Mouse (Mus musculus): ENCODE measurements around the gene Slc40a1. TPM values are rescaled to one million over a fixed set of nuclear protein-coding genes. Genes with fewer than 3 reads are reported as not detected.

Slc40a1 gene
- total RNA-seq, 1 experiment = 3.1 TPM

GRCm38 (mm10) chr1:45898044-45898443, 28.3 kb downstream of the Slc40a1 start:
- no peak overlapping the region for H3K9ac ChIP-seq (ENCODE audit: insufficient read depth, low read depth, low read length, poor library complexity, severe bottlenecking)
- no peak overlapping the region for H3K4me3 ChIP-seq (ENCODE audit: insufficient read depth in 1 of 2, low read depth in 1 of 2, low read length in 2 of 2, poor library complexity in 1 of 2, severe bottlenecking in 1 of 2)
- in situ Hi-C loops (cut with MboI; ENCODE audit: low sequenced_read_pairs in 2 of 2, unreplicated experiment in 2 of 2) = no loop called here
- DNase-seq (ENCODE audit: low read depth, low spot score) = no peak
- TF ChIP-seq MAFK (IDR thresholded peaks at IDR 0.05; ENCODE audit: insufficient read depth, low read depth, low read length) = no peak
- TF ChIP-seq ZC3H11A (IDR thresholded peaks at IDR 0.05; ENCODE audit: borderline replicate concordance, low read depth, low read length) = no peak
- no peak for TF ChIP-seq HCFC1 (IDR thresholded peaks at IDR 0.05; ENCODE audit: borderline replicate concordance, insufficient read depth, low read length)
- TF ChIP-seq CHD2 (IDR thresholded peaks at IDR 0.05; ENCODE audit: low read depth, low read length) = no peak
- TF ChIP-seq ZNF384 (IDR thresholded peaks at IDR 0.05; ENCODE audit: low read depth, low read length) = no peak
- no peaks in the 10 kb centered on the region for H3K9me3 ChIP-seq (ENCODE audit: control insufficient read depth, insufficient read depth, low read depth, low read length)
- no peaks in the 10 kb centered on the region for H3K36me3 ChIP-seq (ENCODE audit: control insufficient read depth, insufficient read depth, low read length, poor library complexity, severe bottlenecking)
- no peak overlapping the region for H3K27ac ChIP-seq (ENCODE audit: insufficient read depth, low read depth, low read length, poor library complexity, severe bottlenecking)
- H3K4me1 ChIP-seq (ENCODE audit: control insufficient read depth in 2 of 2, insufficient read depth in 2 of 2, low read length in 2 of 2, poor library complexity in 1 of 2) = no peaks in the 10 kb centered on the region

GRCm38 (mm10) chr1:45894168-45894912, 32.0 kb downstream of the Slc40a1 start:
- TF ChIP-seq HCFC1 (IDR thresholded peaks at IDR 0.05; ENCODE audit: borderline replicate concordance, insufficient read depth, low read length) (no peak), ZC3H11A (IDR thresholded peaks at IDR 0.05; ENCODE audit: borderline replicate concordance, low read depth, low read length) (no peak), ZNF384 (IDR thresholded peaks at IDR 0.05; ENCODE audit: low read depth, low read length) (no peak), CHD2 (IDR thresholded peaks at IDR 0.05; ENCODE audit: low read depth, low read length) (no peak), MAFK (IDR thresholded peaks at IDR 0.05; ENCODE audit: insufficient read depth, low read depth, low read length) (no peak)
- H3K4me3 ChIP-seq (ENCODE audit: insufficient read depth in 1 of 2, low read depth in 1 of 2, low read length in 2 of 2, poor library complexity in 1 of 2, severe bottlenecking in 1 of 2) = no peak overlapping the region
- H3K36me3 ChIP-seq (ENCODE audit: control insufficient read depth, insufficient read depth, low read length, poor library complexity, severe bottlenecking) = no peaks in the 10 kb centered on the region
- no peak overlapping the region for H3K27ac ChIP-seq (ENCODE audit: insufficient read depth, low read depth, low read length, poor library complexity, severe bottlenecking)
- no peak overlapping the region for H3K9ac ChIP-seq (ENCODE audit: insufficient read depth, low read depth, low read length, poor library complexity, severe bottlenecking)
- DNase-seq (ENCODE audit: low read depth, low spot score) = no peak
- no peaks in the 10 kb centered on the region for H3K9me3 ChIP-seq (ENCODE audit: control insufficient read depth, insufficient read depth, low read depth, low read length)
- in situ Hi-C loops (cut with MboI; ENCODE audit: low sequenced_read_pairs in 2 of 2, unreplicated experiment in 2 of 2) = no loop called here
- no peaks in the 10 kb centered on the region for H3K4me1 ChIP-seq (ENCODE audit: control insufficient read depth in 2 of 2, insufficient read depth in 2 of 2, low read length in 2 of 2, poor library complexity in 1 of 2)

GRCm38 (mm10) chr1:45891986-45892385, 34.3 kb downstream of the Slc40a1 start:
- Histone ChIP-seq H3K27ac (ENCODE audit: insufficient read depth, low read depth, low read length, poor library complexity, severe bottlenecking) (no peak overlapping the region), H3K36me3 (ENCODE audit: control insufficient read depth, insufficient read depth, low read length, poor library complexity, severe bottlenecking) (no peaks in the 10 kb centered on the region), H3K9me3 (ENCODE audit: control insufficient read depth, insufficient read depth, low read depth, low read length) (no peaks in the 10 kb centered on the region), H3K4me1 (ENCODE audit: control insufficient read depth in 2 of 2, insufficient read depth in 2 of 2, low read length in 2 of 2, poor library complexity in 1 of 2) (no peaks in the 10 kb centered on the region), H3K9ac (ENCODE audit: insufficient read depth, low read depth, low read length, poor library complexity, severe bottlenecking) (no peak overlapping the region), H3K4me3 (ENCODE audit: insufficient read depth in 1 of 2, low read depth in 1 of 2, low read length in 2 of 2, poor library complexity in 1 of 2, severe bottlenecking in 1 of 2) (no peak overlapping the region)
- in situ Hi-C loops (cut with MboI; ENCODE audit: low sequenced_read_pairs in 2 of 2, unreplicated experiment in 2 of 2) = no loop called here
- no peak for DNase-seq (ENCODE audit: low read depth, low spot score)
- TF ChIP-seq HCFC1 (IDR thresholded peaks at IDR 0.05; ENCODE audit: borderline replicate concordance, insufficient read depth, low read length) (no peak), ZC3H11A (IDR thresholded peaks at IDR 0.05; ENCODE audit: borderline replicate concordance, low read depth, low read length) (no peak), MAFK (IDR thresholded peaks at IDR 0.05; ENCODE audit: insufficient read depth, low read depth, low read length) (no peak)

GRCm38 (mm10) chr1:45890173-45890572, 36.1 kb downstream of the Slc40a1 start, which contains the start of gene Gm5269:
Gm5269 (minus strand) TSS chr1:45890273.
- no peak within 1 kb of the TSS for H3K27ac ChIP-seq (ENCODE audit: insufficient read depth, low read depth, low read length, poor library complexity, severe bottlenecking)
- no peaks in the 10 kb centered on the region for H3K4me1 ChIP-seq (ENCODE audit: control insufficient read depth in 2 of 2, insufficient read depth in 2 of 2, low read length in 2 of 2, poor library complexity in 1 of 2)
- no peak for DNase-seq (ENCODE audit: low read depth, low spot score)
- no peak within 1 kb of the TSS for H3K9ac ChIP-seq (ENCODE audit: insufficient read depth, low read depth, low read length, poor library complexity, severe bottlenecking)
- H3K4me3 ChIP-seq (ENCODE audit: insufficient read depth in 1 of 2, low read depth in 1 of 2, low read length in 2 of 2, poor library complexity in 1 of 2, severe bottlenecking in 1 of 2) = no peak within 1 kb of the TSS
- H3K9me3 ChIP-seq (ENCODE audit: control insufficient read depth, insufficient read depth, low read depth, low read length) = no peaks in the 10 kb centered on the region
- in situ Hi-C loops (cut with MboI; ENCODE audit: low sequenced_read_pairs in 2 of 2, unreplicated experiment in 2 of 2) = no loop called here
- no peaks in the 10 kb centered on the region for H3K36me3 ChIP-seq (ENCODE audit: control insufficient read depth, insufficient read depth, low read length, poor library complexity, severe bottlenecking)
- TF ChIP-seq ZC3H11A (IDR thresholded peaks at IDR 0.05; ENCODE audit: borderline replicate concordance, low read depth, low read length) = no peak
- TF ChIP-seq MAFK (IDR thresholded peaks at IDR 0.05; ENCODE audit: insufficient read depth, low read depth, low read length) = no peak

GRCm38 (mm10) chr1:45886800-45887199, 39.5 kb downstream of the Slc40a1 start:
- no peak for DNase-seq (ENCODE audit: low read depth, low spot score)
- Histone ChIP-seq H3K36me3 (ENCODE audit: control insufficient read depth, insufficient read depth, low read length, poor library complexity, severe bottlenecking) (no peaks in the 10 kb centered on the region), H3K9me3 (ENCODE audit: control insufficient read depth, insufficient read depth, low read depth, low read length) (no peaks in the 10 kb centered on the region), H3K4me3 (ENCODE audit: insufficient read depth in 1 of 2, low read depth in 1 of 2, low read length in 2 of 2, poor library complexity in 1 of 2, severe bottlenecking in 1 of 2) (no peak overlapping the region), H3K4me1 (ENCODE audit: control insufficient read depth in 2 of 2, insufficient read depth in 2 of 2, low read length in 2 of 2, poor library complexity in 1 of 2) (peaks cover 0 to 4% of the 10 kb centered on the region in 2 experiments; a peak in 1 of 4 replicates), H3K27ac (ENCODE audit: insufficient read depth, low read depth, low read length, poor library complexity, severe bottlenecking) (no peak overlapping the region), H3K9ac (ENCODE audit: insufficient read depth, low read depth, low read length, poor library complexity, severe bottlenecking) (no peak overlapping the region)
- in situ Hi-C loops (cut with MboI; ENCODE audit: low sequenced_read_pairs in 2 of 2, unreplicated experiment in 2 of 2) = no loop called here
- TF ChIP-seq MAFK (IDR thresholded peaks at IDR 0.05; ENCODE audit: insufficient read depth, low read depth, low read length) = no peak
- TF ChIP-seq CHD2 (IDR thresholded peaks at IDR 0.05; ENCODE audit: low read depth, low read length) = no peak
- no peak for TF ChIP-seq ZNF384 (IDR thresholded peaks at IDR 0.05; ENCODE audit: low read depth, low read length)
- no peak for TF ChIP-seq HCFC1 (IDR thresholded peaks at IDR 0.05; ENCODE audit: borderline replicate concordance, insufficient read depth, low read length)
- no peak for TF ChIP-seq ZC3H11A (IDR thresholded peaks at IDR 0.05; ENCODE audit: borderline replicate concordance, low read depth, low read length)
